Mouse (Mus musculus) left cerebral cortex, postnatal 36 days (tissue): ENCODE results near the gene Slc27a1. TPM values are rescaled to one million over a fixed set of nuclear protein-coding genes. Genes with fewer than 3 reads are reported as not detected.

Experiments used
- DNase-seq, 2 experiments: peaks; one replicate each; pipeline ENCODE4 v3.0.0; 2021 to 2022; ENCODE audit warnings: low spot score in 2 of 2, mixed read lengths in 1 of 2
- intact Hi-C: fragments of 180-260 bp; cut with DNase I; formaldehyde crosslinking; loops from one replicate; pipeline ENCODE4 v1.15.1; 2025
- total RNA-seq, 2 experiments: library from RNA; stranded (reverse); gene quantifications; 2 replicates each; pipeline ENCODE4 v1.2.3; 2021

The Slc27a1 gene
- total RNA-seq, 2 experiments from 2014 or later = 94.7 to 109 TPM

- intact Hi-C loops = no loop called here
- no peak for DNase-seq
These were observed 5.7 kb downstream of the Slc27a1 start for GRCm38 (mm10) chr8:71574426-71574825.

GRCm38 (mm10) chr8:71575020-71575419, 6.3 kb downstream of the Slc27a1 start:
- DNase-seq = no peak
- intact Hi-C loops = no loop called here

GRCm38 (mm10) chr8:71577856-71578387, 9.2 kb downstream of the Slc27a1 start:
- intact Hi-C loops = no loop called here
- DNase-seq = no peak

GRCm38 (mm10) chr8:71579009-71579408, 10.3 kb downstream of the Slc27a1 start:
- intact Hi-C loops = no loop called here
- DNase-seq = no peak

- DNase-seq = no peak
- intact Hi-C loops = no loop called here
These were observed 10.8 kb downstream of the Slc27a1 start for GRCm38 (mm10) chr8:71579476-71579875.

- intact Hi-C loops = no loop called here
- DNase-seq = no peak
These were observed 11.5 kb downstream of the Slc27a1 start for GRCm38 (mm10) chr8:71580201-71580600.

GRCm38 (mm10) chr8:71586891-71587290, 18.2 kb downstream of the Slc27a1 start:
- DNase-seq = no peak
- intact Hi-C loops = no loop called here

GRCm38 (mm10) chr8:71588762-71589161, 20.1 kb downstream of the Slc27a1 start:
- intact Hi-C loops = no loop called here
- DNase-seq = no peak

GRCm38 (mm10) chr8:71591017-71591416, 22.3 kb downstream of the Slc27a1 start:
- intact Hi-C loops = no loop called here
- no peak for DNase-seq

GRCm38 (mm10) chr8:71591471-71592373, 23.0 kb downstream of the Slc27a1 start, which contains the start of gene Pgls:
TSS of gene Pgls (plus strand) at chr8:71592176.
- DNase-seq = peak; percentile 98 to 99
- intact Hi-C loops = loop anchor here (2.0 kb wide), 1 partner anchor 23 kb away; the partner anchor contains the start of gene Slc27a1

- intact Hi-C loops = loop anchor here (2.0 kb wide), 1 partner anchor 24 kb away; the partner anchor contains the start of gene Slc27a1
- peak; percentile 93 to 94 for DNase-seq
These were observed 23.9 kb downstream of the Slc27a1 start for GRCm38 (mm10) chr8:71592374-71593170.

- no peak for DNase-seq
- intact Hi-C loops = loop anchor here (2.0 kb wide), 1 partner anchor 25 kb away; the partner anchor contains the start of gene Slc27a1
These were observed 25.1 kb downstream of the Slc27a1 start for GRCm38 (mm10) chr8:71593556-71594323.

- DNase-seq = no peak
- intact Hi-C loops = no loop called here
These were observed 25.6 kb downstream of the Slc27a1 start for GRCm38 (mm10) chr8:71594324-71594722.

GRCm38 (mm10) chr8:71595862-71596261, 27.2 kb downstream of the Slc27a1 start:
- intact Hi-C loops = loop anchor here (2.0 to 5.0 kb wide), 2 partner anchors 33 to 66 kb away; no protein-coding TSS in a partner anchor
- DNase-seq = peak; percentile 87 to 88

- intact Hi-C loops = loop anchor here (2.0 to 5.0 kb wide), 2 partner anchors 34 to 66 kb away; no protein-coding TSS in a partner anchor
These were observed 27.7 kb downstream of the Slc27a1 start for GRCm38 (mm10) chr8:71596384-71596783.

GRCm38 (mm10) chr8:71596798-71597197, 28.1 kb downstream of the Slc27a1 start:
- intact Hi-C loops = loop anchor here (2.0 to 5.0 kb wide), 2 partner anchors 34 to 66 kb away; no protein-coding TSS in a partner anchor
- no peak for DNase-seq

More at GRCm38 (mm10) chr8:71596384-71596783, 27.7 kb downstream of the Slc27a1 start:
- DNase-seq = no peak

GRCm38 (mm10) chr8:71597451-71597850, 28.8 kb downstream of the Slc27a1 start, which contains the start of gene Fam129c:
TSS of gene Fam129c (plus strand) at chr8:71597648.
- intact Hi-C loops = loop anchor here (2.0 to 5.0 kb wide), 2 partner anchors 35 to 65 kb away; no protein-coding TSS in a partner anchor

GRCm38 (mm10) chr8:71598375-71598774, 29.7 kb downstream of the Slc27a1 start:
- DNase-seq = no peak
- intact Hi-C loops = loop anchor here (2.0 to 5.0 kb wide), 2 partner anchors 42 to 64 kb away; no protein-coding TSS in a partner anchor

More at GRCm38 (mm10) chr8:71597451-71597850, 28.8 kb downstream of the Slc27a1 start, which contains the start of gene Fam129c:
- DNase-seq = no peak
